Mouse (Mus musculus) naive thymus-derived CD4-positive, alpha-beta T cell, adult 2 months (primary cell): ENCODE results near the gene Tas2r108.

ENCODE experiments used
- DNase-seq: peaks from one replicate; pipeline ENCODE4 v3.0.0-alpha.2; 2011; ENCODE audit warnings: low read depth

Tas2r108 gene

GRCm38 (mm10) chr6:40493229-40493628 lies at the start of gene Tas2r108:
Tas2r108 (plus strand) TSS chr6:40493529.
- no peak for DNase-seq

DNA sequence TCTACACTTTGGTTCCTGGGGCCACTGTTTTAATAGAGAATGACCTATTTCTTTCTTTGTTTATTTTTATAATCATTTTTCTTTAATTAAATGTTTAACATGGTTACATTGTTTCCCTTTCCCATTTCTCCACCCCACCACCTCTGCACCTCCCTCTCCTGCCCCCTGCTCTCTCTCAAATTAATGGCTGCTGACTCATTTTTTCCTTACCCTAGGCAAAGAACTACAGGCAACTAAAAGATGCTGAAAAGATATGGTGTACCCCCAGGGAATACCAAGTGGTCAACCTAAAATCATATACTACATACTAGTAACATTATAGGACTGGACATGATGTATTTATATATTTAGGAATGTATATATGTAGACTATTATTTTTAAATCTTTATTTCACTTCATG lies 44.7 kb upstream of the Tas2r108 start:
- DNase-seq, result no peak

DNA sequence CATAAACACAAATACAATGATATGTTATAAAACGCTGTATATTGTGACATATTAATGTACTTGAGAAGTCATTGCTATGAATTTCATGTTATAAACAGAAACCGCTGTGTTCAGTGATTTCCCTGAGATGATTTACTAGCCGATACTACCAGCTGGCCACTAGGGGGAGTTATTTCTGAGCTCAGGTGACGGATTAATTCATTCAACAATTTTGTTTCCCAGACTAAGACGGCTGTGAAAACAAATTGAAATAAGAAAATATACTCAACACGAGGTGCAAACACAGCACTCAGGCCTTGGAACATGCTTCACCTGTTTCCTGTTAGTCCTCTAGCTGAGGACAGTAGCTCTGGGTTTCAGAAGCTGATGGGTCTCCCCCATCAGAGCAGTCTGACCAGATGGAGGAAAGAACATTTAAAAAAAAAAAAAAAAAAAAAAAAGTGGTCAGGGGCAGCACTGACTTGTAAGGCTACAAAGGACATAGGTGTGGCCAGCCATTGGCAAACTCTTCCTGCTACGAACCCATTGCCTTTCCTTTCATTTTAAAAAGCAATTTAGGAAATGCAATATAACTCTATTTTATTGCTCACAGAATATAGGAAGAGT lies 38.8 kb upstream of the Tas2r108 start:
- DNase-seq, result peak; percentile 63

DNA sequence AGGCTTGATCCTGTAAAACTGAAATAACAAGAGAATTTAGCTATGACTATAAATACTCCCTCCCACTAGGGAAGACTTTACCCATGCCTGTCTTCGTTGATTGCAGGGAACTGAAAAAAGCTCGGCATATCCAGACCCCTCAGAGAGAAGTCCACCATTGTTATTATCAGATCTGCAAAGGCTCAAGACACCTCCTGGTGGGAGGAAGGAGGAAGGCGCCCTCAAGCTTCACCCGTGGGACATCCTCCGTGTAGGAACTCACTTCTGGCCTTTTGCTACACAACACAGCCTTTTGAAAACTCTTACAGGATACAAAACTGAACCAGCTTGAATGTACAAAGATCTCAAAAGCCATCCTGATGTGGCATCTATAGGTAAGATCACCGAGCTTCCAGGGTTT lies 27.6 kb upstream of the Tas2r108 start:
- peak; percentile 33 for DNase-seq

GRCm38 (mm10) chr6:40470916-40471719 lies 22.2 kb upstream of the Tas2r108 start, which contains the start of gene Ssbp1:
Ssbp1 (plus strand) TSS chr6:40471352.
- peak; percentile 96 for DNase-seq

DNA sequence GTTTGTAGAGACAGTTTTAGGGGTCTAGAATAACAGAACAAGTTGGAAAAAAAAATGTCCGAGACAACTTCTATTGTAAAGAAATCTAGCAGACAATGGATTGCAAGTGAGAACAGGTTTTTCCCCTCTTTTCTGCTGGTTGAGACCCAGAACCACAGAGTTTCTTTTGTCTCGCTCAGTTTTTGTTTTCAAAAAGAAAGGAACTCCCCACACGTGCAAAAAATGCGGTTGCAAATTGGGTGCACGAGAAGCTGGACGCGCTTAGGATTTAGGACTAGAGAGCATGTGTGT lies 21.7 kb upstream of the Tas2r108 start:
- DNase-seq, result no peak

DNA sequence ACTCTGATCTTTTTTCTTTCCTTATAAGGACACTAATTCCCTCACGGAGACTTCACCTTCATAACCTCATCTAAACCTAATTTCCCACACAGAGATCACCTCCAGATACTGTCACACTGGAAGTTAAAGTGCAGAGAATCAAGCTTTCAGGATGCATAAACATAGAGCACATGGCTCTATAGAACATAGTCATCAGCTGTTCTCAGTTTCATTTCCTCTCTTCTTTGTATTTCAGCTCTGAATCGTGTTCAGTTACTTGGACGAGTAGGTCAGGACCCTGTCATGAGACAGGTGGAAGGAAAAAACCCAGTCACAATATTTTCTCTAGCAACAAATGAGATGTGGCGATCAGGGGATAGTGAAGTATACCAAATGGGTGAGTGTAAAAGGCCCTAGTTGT lies 17.2 kb upstream of the Tas2r108 start:
- no peak for DNase-seq

GRCm38 (mm10) chr6:40479705-40480104 lies 13.6 kb upstream of the Tas2r108 start:
- peak; percentile 48 for DNase-seq

- no peak for DNase-seq
Observed at GRCm38 (mm10) chr6:40482318-40482717, 11.0 kb upstream of the Tas2r108 start.

- no peak for DNase-seq
Observed at GRCm38 (mm10) chr6:40490933-40491332, 2.4 kb upstream of the Tas2r108 start, which contains the start of gene Tas2r137. Tas2r137 (plus strand) TSS chr6:40491233.

DNA sequence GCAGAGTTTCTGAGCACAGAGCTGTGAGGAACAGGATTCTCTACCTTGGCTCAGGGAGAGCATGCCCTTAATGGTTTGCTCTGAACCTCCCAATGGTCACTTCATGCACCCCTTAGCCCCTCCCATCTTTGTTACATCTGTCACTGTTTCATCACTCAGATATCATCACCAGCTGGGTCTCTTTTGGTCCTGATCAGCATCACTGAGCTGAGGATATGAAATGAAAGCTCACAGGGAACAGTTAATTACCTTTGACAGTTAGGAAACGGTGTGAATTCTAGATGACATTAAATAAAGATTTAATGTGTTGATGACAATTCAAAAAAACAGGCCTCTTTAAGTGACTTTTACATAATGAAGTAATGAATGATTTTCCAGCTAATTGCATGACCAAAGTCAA lies 26.1 kb downstream of the Tas2r108 start, which contains the start of gene Prss37:
Gene Prss37, minus strand, starts transcription at position 101 of the 400 bp plus-strand sequence.
- no peak for DNase-seq
